Mouse (Mus musculus) midbrain, embryonic 11.5 days (tissue): ENCODE measurements around the gene Ccdc102a. TPM values are rescaled to one million over a fixed set of nuclear protein-coding genes. Genes with fewer than 3 reads are reported as not detected.

ENCODE experiments used
- ATAC-seq: fragments of 200-750 bp; cut with Nextera tagmentation; 2 replicates; pipeline ENCODE4 v1.8.0; 2017; ENCODE audit warnings: moderate TSS enrichment, moderate library complexity; ENCODE audit not compliant: low FRiP score
- DNase-seq: peaks from one replicate; pipeline ENCODE4 v3.0.0; 2015; ENCODE audit warnings: low spot score; ENCODE audit errors: missing footprints
- H3K27ac ChIP-seq: fragments of 300-500 bp; sonication (generic); 2 replicates; pipeline ENCODE4 v1.5.1; 2014; ENCODE audit warnings: low read depth, low read length
- H3K27me3 ChIP-seq: fragments of 300-500 bp; sonication (generic); 2 replicates; pipeline ENCODE4 v1.6.1; 2014; ENCODE audit warnings: mild to moderate bottlenecking, low read length, moderate library complexity, mixed read lengths; ENCODE audit not compliant: control insufficient read depth, insufficient read depth
- H3K36me3 ChIP-seq: fragments of 300-500 bp; sonication (generic); 2 replicates; pipeline ENCODE4 v1.6.1; 2014; ENCODE audit warnings: mild to moderate bottlenecking, low read length, moderate library complexity, mixed read lengths; ENCODE audit not compliant: control insufficient read depth, insufficient read depth
- H3K4me1 ChIP-seq: fragments of 300-500 bp; sonication (generic); 2 replicates; pipeline ENCODE4 v1.6.1; 2014; ENCODE audit warnings: low read length; ENCODE audit not compliant: control insufficient read depth, insufficient read depth
- H3K4me2 ChIP-seq: fragments of 300-500 bp; sonication (generic); 2 replicates; pipeline ENCODE4 v1.6.1; 2014; ENCODE audit warnings: mild to moderate bottlenecking, moderate library complexity
- H3K4me3 ChIP-seq: fragments of 300-500 bp; sonication (generic); 2 replicates; pipeline ENCODE4 v1.5.1; 2014; ENCODE audit warnings: low read depth, low read length
- H3K9ac ChIP-seq: fragments of 300-500 bp; sonication (generic); 2 replicates; pipeline ENCODE4 v1.6.1; 2014; ENCODE audit warnings: low read length
- H3K9me3 ChIP-seq: fragments of 300-500 bp; sonication (generic); 2 replicates; pipeline ENCODE4 v1.6.1; 2016; ENCODE audit warnings: low read length; ENCODE audit not compliant: control insufficient read depth
- WGBS: fragments of 180-500 bp; shearing (Covaris S2); extraction: QIAGEN DNeasy Blood & Tissue Kit; methylation state at CpG from one replicate; pipeline ENCODE4 v1.1.7; 2014; 5-methylcytosine and 5-hydroxymethylcytosine counted together
- polyA plus RNA-seq: library from polyadenylated mRNA; unstranded; fragments of >200 nt; fragmentation: Nextera tagmentation; extraction: Ambion mirVana; gene quantifications from 2 replicates; pipeline ENCODE4 v1.2.1, GENCODE M21; 2014

Gene Ccdc102a
- polyA plus RNA-seq, 1 experiment from 2014 or later: 15.9 TPM

DNA sequence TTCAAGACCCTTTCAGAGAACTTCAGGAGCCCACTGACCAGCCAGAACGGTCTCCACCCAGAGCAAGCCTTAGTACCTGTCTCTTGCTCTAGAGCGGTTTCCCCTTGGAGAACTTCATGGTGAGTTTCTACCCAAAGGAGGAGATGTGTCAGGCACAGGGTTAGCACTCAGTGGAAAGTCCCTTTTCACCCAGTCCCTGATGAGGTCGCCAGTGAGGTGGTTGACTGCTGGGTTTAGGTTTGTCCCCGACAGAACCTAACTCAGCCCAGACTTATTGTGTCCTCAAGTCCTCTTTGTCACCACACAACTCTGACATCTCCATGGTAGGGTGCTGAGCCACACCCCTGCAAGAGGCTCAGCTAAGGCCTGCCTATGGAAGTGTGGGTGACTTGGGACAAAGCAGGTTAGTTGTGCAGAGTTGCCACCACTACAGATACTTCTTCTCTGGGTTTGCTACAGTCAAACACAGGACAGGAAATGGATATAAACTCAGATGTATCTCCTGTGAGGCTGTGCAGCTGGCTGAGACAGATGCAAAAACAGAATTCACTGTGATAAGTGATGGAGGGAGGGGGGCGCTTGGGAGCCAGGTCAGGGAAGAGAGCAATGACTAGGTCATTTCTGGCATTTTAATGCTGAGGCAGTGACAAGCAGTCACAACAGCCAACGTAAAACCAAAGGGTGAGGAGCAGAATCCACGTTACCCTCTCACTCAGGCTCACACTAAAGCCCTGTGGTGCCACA, 35.9 kb upstream of the Ccdc102a start:
- H3K27ac ChIP-seq: no peak overlapping the region
- no peak overlapping the region for H3K4me2 ChIP-seq
- H3K4me3 ChIP-seq: no peak overlapping the region
- no peaks in the 10 kb centered on the region for H3K4me1 ChIP-seq
- 80% methylated on average over 7 of the region's 7 CpGs for WGBS
- no peak for ATAC-seq
- DNase-seq: no peak
- H3K9ac ChIP-seq: no peak overlapping the region
- H3K9me3 ChIP-seq: no peaks in the 10 kb centered on the region
- H3K36me3 ChIP-seq: no peaks in the 10 kb centered on the region
- H3K27me3 ChIP-seq: no peaks in the 10 kb centered on the region

DNA sequence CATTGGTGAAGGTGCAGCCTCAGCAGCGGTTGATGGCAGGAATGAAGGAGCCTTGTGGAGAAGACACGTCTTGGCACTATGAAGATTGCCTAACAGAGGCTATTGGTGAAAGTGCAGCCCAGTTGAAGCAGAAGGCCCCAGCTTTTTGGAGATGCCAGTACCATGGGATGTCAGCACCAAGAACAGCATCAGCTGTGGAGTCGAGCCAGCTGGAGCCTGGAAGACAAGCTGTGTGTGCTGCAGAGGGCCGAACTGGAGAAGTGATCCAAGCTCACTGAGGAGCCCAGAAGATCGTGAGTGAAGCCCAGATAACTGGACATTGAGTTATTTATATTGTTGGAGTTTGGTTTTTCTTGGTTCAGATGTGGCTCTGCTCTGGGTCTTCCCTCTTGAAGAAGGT, 34.2 kb upstream of the Ccdc102a start:
- Histone ChIP-seq H3K9me3 (no peaks in the 10 kb centered on the region), H3K4me1 (no peaks in the 10 kb centered on the region), H3K9ac (no peak overlapping the region), H3K36me3 (no peaks in the 10 kb centered on the region), H3K4me2 (no peak overlapping the region), H3K4me3 (no peak overlapping the region), H3K27me3 (no peaks in the 10 kb centered on the region), H3K27ac (no peak overlapping the region)
- WGBS: 75% methylated on average over 5 of the region's 5 CpGs
- ATAC-seq (no peak), DNase-seq (no peak)

DNA sequence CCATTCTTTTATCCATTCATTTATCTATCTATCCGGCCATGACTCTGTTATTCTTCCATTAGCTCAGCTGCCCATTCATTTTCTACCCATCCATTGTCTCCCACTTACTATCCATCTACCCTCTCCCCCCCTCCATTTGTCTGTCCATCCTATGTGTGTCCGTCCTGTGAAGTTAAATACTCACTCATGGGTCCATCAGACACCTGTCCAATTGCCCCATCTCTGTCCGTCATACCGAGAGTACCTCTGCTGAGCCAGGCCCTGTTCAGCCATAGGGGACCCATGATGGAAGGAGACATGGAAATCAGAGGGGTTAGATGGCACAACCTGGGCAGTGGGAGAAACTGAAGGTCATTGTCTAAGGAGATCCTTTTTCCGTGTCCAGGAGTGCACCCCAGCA, 32.6 kb upstream of the Ccdc102a start:
- 75% methylated on average over 5 of the region's 5 CpGs for WGBS

DNA sequence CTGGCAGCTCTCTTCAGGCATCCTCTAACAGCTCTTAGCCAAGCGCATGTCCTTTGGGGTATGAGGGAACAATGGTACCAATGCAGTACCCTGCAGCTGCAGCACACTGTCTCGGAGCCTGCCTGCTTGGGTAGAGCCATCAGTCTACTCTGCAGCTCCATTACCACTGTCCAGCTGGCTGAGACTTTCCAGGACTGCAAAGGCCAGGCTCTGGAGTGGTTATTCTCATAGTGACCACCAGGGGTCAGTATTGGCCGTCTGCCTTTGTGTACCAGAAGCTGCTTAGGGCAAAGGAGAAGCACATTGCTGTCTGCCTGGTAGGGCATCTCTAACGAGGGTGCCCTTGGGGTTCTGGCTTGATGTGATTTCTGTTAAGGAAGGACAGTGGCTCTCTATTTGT, 32.1 kb upstream of the Ccdc102a start:
- H3K4me1 ChIP-seq: no peaks in the 10 kb centered on the region
- no peak overlapping the region for H3K9ac ChIP-seq
- H3K27me3 ChIP-seq: no peaks in the 10 kb centered on the region
- no peak overlapping the region for H3K4me2 ChIP-seq
- no peaks in the 10 kb centered on the region for H3K9me3 ChIP-seq
- 21% methylated on average over 4 of the region's 4 CpGs for WGBS
- no peaks in the 10 kb centered on the region for H3K36me3 ChIP-seq
- H3K4me3 ChIP-seq: no peak overlapping the region
- ATAC-seq (peak; percentile 88), DNase-seq (peak; percentile 94)
- no peak overlapping the region for H3K27ac ChIP-seq

More for the DNA sequence above, 32.6 kb upstream of the Ccdc102a start:
- Histone ChIP-seq H3K4me2 (no peak overlapping the region), H3K4me3 (no peak overlapping the region), H3K27ac (no peak overlapping the region), H3K4me1 (no peaks in the 10 kb centered on the region), H3K9ac (no peak overlapping the region), H3K9me3 (no peaks in the 10 kb centered on the region), H3K36me3 (no peaks in the 10 kb centered on the region), H3K27me3 (no peaks in the 10 kb centered on the region)
- DNase-seq (no peak), ATAC-seq (no peak)

DNA sequence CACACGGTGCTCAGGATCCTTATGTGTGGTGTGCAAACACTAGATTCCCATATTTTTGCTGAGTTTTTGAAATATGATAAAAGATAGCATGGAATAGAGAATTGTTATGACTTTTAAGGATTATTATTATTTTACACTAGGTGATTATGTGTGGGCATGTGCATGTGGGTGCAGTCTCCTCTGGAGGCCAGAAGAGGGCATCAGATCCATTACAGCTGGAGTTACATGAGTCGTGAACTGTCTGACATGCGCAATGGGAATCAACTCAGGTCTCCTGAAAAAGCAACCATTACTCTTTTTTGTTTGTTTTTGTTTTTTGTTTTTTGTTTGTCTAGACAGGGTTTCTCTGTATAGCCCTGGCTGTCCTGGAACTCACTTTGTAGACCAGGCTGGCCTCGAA, 31.1 kb upstream of the Ccdc102a start:
- H3K27me3 ChIP-seq: no peaks in the 10 kb centered on the region
- 96% methylated on average over 4 of the region's 4 CpGs for WGBS
- H3K4me2 ChIP-seq: no peak overlapping the region

DNA sequence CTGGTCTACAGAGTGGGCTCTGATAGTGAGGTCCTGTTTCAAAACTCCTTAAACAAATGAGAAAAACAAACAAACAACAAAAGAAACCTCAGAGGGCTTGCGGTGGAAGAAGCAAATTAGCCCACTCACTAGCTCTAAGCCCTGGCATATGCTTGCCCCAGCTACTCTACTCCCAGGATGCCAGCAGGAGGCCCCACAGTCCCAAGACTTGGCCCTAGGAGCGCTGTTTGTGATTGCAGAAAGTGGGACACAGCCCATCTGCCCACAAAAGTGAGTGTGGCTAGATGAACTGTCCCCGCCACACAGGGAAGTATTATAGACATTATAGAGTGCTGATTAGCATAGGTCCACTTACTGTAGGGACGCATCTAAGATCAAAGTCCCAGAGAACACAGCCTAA, 30.5 kb upstream of the Ccdc102a start:
- H3K36me3 ChIP-seq: no peaks in the 10 kb centered on the region
- H3K4me1 ChIP-seq: no peaks in the 10 kb centered on the region
- H3K27ac ChIP-seq: no peak overlapping the region
- H3K9me3 ChIP-seq: no peaks in the 10 kb centered on the region
- DNase-seq (no peak), ATAC-seq (no peak)
- no peaks in the 10 kb centered on the region for H3K27me3 ChIP-seq
- no peak overlapping the region for H3K4me2 ChIP-seq
- 74% methylated on average over 4 of the region's 4 CpGs for WGBS
- H3K9ac ChIP-seq: no peak overlapping the region
- no peak overlapping the region for H3K4me3 ChIP-seq

More for the DNA sequence above, 31.1 kb upstream of the Ccdc102a start:
- Histone ChIP-seq H3K4me1 (no peaks in the 10 kb centered on the region), H3K36me3 (no peaks in the 10 kb centered on the region), H3K9me3 (no peaks in the 10 kb centered on the region), H3K4me3 (no peak overlapping the region), H3K27ac (no peak overlapping the region), H3K9ac (no peak overlapping the region)
- ATAC-seq: no peak
- no peak for DNase-seq

DNA sequence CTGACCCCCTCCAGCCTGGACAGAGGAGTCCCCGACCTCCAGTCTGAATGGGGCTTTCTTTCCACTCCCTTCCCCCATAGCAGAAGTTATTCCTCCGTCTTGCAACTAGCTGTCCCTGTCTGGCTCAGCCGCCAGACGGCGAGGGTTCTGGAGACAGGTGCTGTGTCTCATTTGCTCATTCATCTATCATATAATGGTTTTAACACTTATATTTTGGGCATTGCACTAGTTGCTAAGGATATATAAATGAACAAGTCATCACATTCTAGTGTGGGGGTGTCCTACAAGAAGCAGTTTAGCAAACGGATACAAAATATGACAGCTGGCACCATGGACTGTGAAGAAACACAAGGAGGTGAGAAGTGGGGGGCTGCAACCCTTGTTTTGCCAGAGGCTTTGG, 27.3 kb upstream of the Ccdc102a start:
- no peaks in the 10 kb centered on the region for H3K27me3 ChIP-seq
- no peak for ATAC-seq
- H3K4me1 ChIP-seq: no peaks in the 10 kb centered on the region
- H3K27ac ChIP-seq: no peak overlapping the region
- no peak overlapping the region for H3K4me2 ChIP-seq
- no peaks in the 10 kb centered on the region for H3K36me3 ChIP-seq
- H3K9me3 ChIP-seq: no peaks in the 10 kb centered on the region
- 64% methylated on average over 6 of the region's 6 CpGs for WGBS
- no peak overlapping the region for H3K9ac ChIP-seq
- no peak for DNase-seq
- H3K4me3 ChIP-seq: no peak overlapping the region

DNA sequence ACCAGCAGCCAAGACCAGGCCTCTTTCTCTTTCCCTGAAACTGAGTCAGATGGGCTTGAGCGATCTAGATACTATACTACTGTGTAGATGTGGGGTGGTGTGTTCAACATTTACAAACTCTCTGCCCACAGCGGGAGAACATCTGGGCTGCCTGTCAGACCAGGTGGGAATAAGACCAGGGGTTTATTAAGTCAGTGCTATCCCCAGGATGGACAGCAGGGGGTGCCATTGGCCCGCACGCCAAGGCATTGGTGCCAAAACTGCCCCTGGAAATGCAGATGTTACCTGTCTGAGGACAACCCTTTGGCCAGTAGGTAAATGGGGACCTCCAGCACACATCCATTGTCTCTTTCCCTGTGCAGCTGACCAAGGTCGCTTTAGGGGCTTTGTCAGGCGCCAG, 24.7 kb upstream of the Ccdc102a start:
- no peaks in the 10 kb centered on the region for H3K4me1 ChIP-seq
- no peaks in the 10 kb centered on the region for H3K36me3 ChIP-seq
- H3K9ac ChIP-seq: no peak overlapping the region
- no peaks in the 10 kb centered on the region for H3K27me3 ChIP-seq
- WGBS: 16% methylated on average over 6 of the region's 6 CpGs
- no peak overlapping the region for H3K27ac ChIP-seq
- ATAC-seq (peak; percentile 38; the same call in 1 of the 2 replicates), DNase-seq (peak; percentile 96)
- H3K4me3 ChIP-seq: no peak overlapping the region
- no peak overlapping the region for H3K4me2 ChIP-seq
- H3K9me3 ChIP-seq: no peaks in the 10 kb centered on the region

DNA sequence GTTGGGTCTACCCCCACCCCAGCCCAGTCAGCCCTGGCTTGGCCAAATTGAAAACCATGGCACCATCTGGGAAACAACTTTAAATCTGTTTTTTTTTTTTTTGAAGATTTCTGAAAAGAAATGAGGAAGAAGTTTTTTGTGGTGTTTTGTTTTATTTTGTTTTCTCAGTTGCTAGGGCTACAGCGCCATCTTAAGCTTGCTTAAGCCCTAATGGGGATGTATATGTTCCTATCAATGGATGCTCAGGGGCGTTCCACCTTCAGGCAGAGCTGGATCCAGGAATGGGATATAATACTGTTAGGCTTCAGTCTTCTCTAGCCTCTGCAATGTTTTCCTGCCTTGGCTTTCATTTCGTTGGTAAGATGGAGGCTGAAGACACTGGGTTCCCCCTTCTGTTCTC, 17.3 kb upstream of the Ccdc102a start:
- WGBS: 80% methylated on average over 3 of the region's 3 CpGs
- no peaks in the 10 kb centered on the region for H3K4me1 ChIP-seq
- ATAC-seq (no peak), DNase-seq (no peak)
- no peak overlapping the region for H3K4me3 ChIP-seq
- no peaks in the 10 kb centered on the region for H3K9me3 ChIP-seq
- no peak overlapping the region for H3K4me2 ChIP-seq
- no peaks in the 10 kb centered on the region for H3K36me3 ChIP-seq
- no peaks in the 10 kb centered on the region for H3K27me3 ChIP-seq
- H3K9ac ChIP-seq: no peak overlapping the region
- no peak overlapping the region for H3K27ac ChIP-seq
